Mouse (Mus musculus) lung, postnatal 25 days (tissue): ENCODE measurements around the gene Klhdc8b.

Source experiments
- DNase-seq: peaks from one replicate; pipeline ENCODE4 v3.0.0; 2022; ENCODE audit warnings: low spot score

Klhdc8b gene

DNA sequence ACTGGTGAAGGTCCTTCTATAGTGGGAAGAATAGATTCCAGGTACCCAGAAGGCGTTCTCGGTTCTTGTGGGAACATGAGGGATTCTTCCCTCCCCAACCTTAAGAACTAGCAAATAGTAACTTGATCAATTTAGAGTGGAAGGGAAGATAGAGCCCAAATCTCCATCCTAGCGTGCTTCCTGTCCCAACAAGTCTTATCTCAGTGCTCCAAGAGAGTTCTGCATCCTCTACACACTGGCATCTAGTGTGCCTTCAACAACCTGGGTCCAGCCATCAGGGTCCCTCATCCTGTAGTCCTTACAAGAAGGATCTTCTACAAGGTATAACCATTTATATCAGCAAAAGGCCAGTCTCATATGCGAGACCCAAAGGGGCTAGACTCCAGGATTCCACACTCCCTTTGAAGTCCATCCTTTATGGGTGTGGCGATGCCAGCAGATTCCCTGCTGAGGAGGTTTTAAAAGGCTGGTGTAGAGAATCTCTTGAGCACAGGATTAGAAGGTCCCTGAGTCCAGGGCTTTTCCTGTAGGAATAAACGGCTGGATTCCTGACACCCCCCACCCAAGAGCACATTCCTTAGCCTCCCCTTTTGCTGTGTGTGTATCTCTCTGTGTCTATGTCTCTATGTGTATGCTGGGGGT, 9.7 kb downstream of the Klhdc8b start:
- DNase-seq: no peak

DNA sequence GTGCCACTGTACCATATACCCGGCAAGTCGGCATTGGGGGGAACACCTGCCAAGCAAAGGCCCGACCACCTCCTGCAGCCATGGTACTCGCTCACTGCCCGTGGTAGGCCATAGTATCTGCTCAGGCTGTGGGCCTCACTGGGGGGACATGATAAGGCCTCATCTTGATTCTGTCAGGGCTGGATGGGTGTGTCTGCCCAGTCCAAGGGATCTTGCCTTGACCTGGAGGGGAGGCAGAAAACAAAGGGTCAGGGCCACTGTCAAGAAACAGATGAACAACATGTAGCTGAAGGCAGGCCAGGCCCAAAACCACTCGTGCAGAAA, 10.2 kb downstream of the Klhdc8b start:
- no peak for DNase-seq

DNA sequence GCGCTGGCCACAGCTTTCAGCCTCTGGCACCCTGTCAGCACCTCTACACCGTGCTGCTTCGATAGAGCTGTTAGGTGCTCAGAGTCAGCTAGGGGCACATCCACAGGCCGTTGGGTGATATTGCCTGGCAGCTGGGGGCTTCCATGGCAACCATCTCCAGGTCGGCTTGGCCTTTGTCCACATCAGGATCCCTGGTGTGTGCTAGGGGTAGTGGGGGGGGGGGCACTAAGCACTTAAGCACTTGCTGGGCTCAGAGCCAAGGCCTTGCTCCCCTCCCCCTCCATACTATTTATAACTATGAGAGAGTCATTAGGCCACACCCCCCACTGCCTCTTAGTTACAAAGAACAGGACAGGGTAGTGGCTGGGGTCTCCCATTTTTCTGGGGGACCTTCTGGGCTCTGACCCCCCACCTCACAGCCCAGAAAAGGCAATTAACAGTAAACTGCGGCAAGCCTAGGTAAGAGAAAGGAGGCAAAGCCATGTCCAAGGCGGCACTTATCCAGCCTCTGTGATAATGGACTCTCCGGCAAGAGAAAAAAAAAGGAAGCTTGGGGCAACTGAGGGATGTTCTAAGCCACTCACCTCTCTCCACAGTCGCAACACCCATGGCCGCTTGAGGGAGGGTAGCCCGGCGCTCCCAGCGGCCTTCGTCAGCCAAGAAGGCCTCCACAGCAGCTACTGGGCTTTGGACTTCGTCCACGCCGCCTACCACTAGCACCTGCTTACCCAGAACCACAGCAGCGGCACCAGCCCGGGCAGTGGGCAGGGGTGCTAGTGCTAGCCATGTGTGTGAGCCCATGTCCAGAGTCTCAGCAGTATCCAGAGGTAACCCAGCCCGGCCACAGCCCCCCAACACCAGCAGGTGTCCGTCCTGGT, 10.8 kb downstream of the Klhdc8b start:
- DNase-seq: no peak

DNA sequence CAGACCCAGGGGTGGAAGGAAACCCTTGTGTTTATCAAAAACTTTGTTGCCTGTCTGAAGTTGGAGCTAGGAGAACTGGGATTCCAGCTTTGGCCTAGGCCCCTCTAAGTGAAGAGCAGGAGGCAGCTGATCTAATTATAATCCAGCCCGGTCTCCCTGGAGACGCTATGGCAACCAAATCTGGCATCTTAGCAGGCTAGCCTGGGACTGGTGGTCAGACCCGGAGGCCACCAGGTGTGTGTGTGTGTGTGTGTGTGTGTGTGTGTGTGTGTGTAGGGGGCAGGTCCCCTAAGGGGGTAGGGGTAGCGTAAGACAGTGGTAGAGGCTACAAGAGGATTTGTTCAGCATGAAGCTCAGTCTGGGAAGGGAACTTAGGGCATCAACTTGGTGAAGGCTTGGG, 11.5 kb downstream of the Klhdc8b start:
- no peak for DNase-seq

DNA sequence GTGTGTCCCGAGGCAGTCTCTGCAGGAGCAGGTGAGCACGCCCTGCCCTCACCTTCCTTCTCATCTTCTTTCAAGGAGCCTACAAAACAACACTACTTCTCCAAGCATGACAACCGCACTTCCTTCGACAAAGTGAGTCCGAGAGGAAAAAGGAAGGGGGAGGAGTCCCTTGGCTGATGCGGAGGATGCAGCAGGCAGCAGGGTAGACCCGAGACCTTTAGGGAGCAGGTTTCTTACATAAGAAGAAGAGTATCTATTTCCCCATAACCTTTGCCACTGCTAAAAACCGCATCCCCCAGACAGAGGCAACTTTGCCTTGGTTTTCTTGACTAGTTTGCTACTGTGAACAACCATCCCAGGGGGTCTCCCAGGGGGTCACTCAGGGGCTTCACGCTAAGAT, 16.3 kb downstream of the Klhdc8b start:
- no peak for DNase-seq

DNA sequence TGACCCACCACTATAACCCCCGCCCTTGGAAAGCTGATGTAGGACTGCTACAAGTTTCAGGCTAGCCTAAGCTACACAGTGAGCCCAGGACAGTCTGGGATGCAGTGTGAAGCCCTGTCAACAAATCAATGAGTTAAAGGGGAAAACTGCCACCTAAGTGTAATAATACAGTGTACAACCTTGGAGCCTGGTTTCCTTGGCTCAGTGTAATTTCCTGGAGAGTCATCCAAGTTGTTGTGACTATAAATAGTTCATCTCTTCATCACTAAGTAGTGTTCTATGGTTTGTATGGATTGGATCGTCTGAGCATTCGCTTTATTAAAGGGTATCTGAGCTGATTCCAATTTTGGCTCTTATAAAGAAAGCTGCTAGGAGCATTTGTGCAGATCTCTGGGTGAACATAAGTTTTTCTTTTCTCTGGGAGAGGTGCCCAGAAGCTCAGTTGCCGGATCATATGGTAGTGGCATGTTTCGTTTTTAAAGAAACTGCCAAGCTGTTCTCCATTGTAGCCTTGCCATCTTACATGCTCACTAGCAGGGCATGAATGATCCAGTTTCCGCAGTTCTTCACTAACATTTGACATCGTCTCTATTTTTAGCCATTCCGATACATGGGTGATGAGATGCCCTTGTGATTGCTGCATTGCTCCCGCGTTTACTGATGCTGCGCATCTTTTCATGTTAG, 20.0 kb downstream of the Klhdc8b start:
- DNase-seq: no peak

DNA sequence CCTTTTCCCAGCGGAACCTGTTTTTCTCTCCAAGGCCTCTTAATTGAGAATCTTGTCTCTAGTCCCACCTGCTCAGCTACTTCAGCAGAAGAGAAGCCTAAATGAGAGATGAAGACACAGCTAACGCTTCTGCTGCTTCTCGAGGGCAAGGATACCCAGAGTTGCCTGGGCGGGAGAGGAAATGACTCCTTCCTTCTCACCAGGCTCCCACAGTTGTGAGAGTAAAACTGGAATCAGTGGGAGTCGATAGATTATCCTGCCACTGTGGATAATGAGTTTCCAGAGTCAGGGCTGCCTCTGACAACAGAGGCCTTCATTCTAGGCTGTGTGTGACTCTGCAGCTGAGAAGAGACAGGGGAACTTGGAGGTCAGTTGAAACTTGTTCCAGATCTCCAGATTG, 20.9 kb downstream of the Klhdc8b start:
- DNase-seq: no peak

DNA sequence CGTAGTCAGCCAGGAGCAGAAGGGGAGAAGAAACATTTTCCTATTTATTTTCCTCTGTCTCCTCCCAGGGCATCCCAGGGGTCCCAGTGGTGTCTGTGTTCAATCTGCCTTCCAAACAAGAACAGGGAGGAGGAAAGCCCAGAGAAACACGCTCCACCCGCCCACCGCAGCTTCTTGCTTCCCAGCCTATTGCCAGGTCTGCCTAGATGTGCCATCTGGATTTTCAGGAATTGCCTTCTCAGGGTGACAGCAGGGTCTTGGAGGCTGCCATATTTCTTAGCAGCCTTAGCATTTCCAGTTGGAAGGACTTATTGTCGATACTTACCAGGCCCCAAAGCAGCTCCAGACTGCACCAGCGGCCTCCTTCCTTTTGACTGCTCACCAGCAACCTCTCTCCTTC, 22.2 kb downstream of the Klhdc8b start:
- DNase-seq: no peak

DNA sequence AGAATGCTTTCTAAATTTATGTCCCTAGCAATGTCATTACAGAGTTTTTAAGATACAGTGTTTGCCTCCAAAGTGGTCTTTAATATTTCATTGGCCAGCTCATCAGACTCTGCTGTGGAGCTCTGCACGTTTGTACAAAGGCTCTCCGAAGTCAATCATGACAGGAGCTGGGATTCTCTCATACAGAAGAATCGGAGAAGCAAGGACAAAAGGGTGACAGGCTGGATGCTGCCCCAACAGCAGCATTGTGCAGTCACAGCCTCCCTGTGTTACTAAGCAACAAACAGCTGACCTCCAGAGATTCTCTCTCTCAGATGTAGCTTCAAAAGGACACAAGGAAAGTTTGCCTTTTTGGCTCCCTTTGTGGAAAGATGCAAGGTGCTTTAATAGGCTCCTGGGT, 25.2 kb downstream of the Klhdc8b start, which contains the start of gene BC048562:
TSS of gene BC048562 (plus strand) at position 301 of the 400 bp plus-strand sequence.
- no peak for DNase-seq

DNA sequence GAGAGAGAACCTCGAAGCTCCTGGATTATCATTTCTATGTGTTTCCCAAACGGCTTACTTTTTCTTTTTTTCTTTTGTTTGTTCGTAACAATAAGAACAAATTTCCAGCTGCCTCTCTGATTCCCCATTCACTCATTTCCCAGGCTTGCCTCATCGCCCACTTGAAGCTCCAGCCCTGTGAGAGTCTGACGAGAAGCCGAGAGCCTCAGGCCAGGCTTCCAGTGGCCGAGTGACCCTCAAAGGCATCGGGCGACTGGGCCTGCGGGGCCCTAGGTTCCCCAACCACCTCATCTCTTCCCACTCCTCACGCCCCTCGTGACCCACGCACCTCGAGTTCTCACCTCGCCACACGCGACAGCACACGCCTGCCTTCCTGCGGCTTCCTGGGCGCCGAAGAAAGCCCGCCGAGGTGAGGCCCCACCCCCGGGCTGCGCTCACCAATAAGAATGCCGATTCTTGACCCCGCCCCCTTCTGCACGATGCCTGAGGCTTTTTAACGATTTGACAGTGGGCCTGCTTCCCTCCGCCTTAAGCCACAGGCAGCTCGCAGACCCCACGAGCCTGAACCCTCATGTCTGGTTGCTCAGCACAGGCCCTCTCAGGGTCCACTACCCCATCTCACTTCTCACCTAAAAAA, 29.8 kb downstream of the Klhdc8b start:
- DNase-seq: no peak

DNA sequence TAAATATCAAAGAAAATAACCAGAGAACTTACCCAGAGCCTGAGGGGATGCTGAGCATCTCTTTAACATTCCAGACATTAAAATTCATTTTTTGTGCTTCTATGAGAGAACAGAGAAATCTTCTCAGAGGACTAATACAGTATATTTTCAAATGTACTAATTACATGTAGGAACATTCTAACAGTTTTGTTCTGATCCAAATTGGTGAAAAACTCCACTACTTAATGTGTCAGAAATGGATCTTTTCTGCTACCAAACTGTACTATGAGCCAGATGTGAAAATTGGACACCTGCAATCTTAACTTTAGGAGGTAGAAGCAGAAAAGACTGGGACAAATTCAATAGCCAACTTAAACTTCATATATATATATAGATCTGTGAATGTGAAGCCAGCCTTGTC, 33.0 kb downstream of the Klhdc8b start, which contains the start of gene Ccdc36:
TSS of gene Ccdc36 (minus strand) at position 101 of the 400 bp plus-strand sequence.
- no peak for DNase-seq

DNA sequence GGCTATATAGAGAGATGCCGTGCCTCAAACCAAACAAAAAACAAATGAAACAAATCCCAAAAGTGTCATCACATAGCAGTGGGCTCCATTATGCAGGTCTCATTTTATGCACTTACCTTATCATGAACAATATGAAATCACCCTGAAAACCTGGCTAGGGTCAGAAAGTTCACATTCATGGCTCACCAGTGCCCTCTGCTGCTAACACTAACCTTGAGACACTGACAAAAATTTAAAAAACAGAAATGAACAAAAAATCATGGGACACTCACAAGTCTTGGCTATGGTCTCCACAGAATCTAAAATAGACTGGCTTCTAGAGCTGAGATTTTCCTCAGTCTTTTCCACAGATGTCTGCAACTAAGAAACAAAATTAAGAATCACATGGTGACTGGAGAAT, 49.2 kb downstream of the Klhdc8b start:
- peak; percentile 21 for DNase-seq

DNA sequence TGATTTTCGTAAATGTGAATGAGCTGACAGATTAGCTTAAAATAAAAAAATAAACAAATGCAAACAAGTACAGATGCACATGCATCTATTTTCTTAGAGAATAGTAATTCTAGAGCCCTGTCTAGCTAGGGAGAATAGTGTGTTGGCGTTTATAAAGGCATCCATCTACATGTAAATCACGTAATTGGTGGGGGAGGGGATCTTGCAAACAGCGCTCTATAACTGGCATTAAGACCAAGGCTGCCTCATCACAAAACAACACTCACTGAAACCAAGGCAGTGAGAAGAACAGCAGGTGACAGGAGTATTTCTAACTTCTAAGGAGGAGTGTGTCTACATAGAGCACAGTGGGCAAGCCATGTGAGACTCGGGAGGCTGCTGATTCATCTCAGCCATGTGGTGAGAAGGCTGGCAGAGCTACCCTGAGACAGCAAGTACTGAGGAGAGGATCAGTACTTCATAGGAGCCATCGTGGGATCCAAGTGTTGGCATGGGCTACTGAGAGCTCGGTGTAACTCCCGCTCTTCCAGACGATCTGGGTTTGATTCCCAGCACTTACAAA, 49.9 kb downstream of the Klhdc8b start:
- DNase-seq: no peak

DNA sequence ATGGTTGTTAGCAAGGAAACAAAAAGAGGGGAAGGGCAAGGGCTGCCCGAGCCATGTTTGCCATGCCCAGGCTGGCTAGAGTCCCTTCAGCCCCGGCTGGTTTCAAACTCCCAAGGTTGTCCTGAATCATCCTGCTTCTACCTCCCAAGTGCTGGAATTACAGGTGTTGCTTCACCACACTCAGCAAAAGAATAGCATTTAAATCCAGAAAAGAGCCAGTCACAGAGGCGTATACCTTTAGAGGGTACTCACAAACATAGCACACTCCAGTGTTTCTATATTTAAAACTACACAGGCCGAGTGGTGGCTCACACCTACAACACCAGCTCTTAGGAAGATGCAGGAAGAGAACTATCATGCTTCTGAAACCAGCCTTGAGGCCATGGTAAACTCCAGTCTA, 51.8 kb downstream of the Klhdc8b start:
- no peak for DNase-seq

DNA sequence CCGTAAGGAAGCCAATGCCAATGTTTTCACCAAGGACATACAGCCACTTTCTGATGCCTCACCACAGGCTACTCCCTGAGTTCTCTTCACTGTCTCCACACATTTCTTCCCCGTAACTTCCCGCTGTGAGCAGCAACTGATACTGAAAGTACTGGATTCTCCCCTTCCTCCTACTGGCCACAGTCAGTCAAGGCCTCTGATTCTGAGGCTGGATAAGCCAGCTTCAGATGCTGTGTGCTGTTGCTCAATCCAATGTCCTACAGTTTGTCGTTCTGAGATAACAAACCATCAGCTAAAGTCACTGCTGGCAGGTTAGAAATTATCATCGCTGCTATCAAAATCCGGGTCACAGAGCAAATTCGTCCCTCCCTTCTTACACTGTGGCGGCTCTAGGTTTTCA, 56.9 kb downstream of the Klhdc8b start:
- no peak for DNase-seq

DNA sequence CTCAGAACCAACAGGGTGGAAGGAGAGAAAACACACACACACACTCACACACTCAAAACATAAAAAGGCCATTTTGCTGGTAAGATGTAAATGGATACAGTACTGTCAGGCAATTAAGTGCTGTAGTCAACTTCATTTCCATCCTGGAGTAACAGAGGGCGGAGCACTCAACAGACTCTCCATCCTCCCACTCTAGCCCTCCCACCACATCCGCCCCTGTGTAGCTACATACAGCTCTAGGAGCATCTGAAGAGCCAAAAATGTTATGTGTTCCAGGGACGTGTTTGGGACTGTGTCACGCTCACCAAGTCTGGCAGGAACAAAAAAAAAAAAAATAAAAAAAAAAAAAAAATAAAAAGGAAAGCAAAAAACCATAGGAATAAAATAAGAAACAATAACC, 58.3 kb downstream of the Klhdc8b start:
- no peak for DNase-seq

DNA sequence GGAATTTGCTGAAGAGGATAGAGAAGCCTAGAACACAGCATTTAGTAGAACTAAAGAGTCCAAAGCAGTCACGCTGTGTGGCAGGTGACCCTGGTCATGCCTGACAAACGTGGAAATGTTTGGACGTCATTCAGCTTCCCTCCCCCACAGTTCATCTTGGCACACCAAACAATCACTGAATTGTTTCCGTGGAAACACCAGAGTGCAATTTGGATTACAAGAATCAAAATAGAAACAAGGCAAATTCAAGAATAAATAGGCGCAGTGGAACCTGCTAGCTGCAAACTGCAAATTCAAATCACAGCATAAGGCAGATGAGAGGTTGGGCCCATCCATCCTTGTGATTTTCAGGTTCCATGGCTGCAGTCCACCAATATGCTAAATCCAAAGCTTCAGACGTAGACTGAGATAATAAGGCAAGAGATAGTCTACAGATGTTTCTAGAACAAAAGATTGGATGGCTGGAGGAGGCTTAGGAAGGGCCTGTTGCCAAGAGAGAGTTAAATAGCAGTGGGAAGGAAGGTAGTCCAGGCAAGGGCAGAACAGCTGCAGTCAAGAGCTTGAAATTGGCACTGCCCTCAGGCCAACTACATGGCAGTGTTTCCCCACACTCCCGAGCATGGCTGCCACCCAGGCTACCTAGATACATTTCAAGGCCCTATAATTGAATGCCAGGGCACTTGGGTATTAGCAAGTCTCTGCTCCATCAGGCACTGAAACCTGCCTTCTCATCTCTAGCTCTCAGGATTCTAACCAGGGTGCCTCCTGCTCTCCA, 60.0 kb downstream of the Klhdc8b start:
- DNase-seq: peak; percentile 26

DNA sequence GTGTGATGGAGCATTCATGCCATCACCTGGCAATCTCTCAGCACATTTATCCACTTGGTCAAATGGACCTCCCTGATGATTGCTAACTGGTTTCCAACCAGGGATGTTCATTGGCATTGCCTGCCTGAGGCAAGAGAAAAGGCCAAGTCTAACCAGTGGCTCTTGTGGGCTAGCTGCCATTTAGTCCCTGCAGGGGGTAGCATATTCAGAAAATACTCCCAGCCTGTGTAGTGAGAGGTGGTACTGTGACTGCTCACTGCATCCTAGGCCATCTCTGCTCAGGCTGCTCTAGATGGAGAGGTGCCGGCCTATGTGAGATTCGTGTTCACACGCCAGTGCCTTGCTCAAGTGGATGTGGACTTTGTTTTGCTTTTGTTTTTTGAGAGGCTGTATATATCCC, 63.1 kb downstream of the Klhdc8b start:
- no peak for DNase-seq
